Mouse (Mus musculus) gastrocnemius, adult 2 months (tissue): ENCODE data around the gene Cenpa. TPM values are rescaled to one million over a fixed set of nuclear protein-coding genes. Genes with fewer than 3 reads are reported as not detected.

Experiments used
- DNase-seq: peaks from one replicate; pipeline ENCODE4 v3.0.0; 2022
- H3K27ac ChIP-seq: fragments of 200-600 bp; 2 replicates; pipeline ENCODE4 v1.8.1; 2022; ENCODE audit warnings: mild to moderate bottlenecking
- H3K4me3 ChIP-seq: fragments of 200-600 bp; 2 replicates; pipeline ENCODE4 v1.8.1; 2022; ENCODE audit warnings: mild to moderate bottlenecking, moderate library complexity
- CTCF ChIP-seq: fragments of 200-600 bp; IDR thresholded peaks from 2 replicates; pipeline ENCODE4 v1.8.1; 2022; ENCODE audit warnings: antibody characterized with exemption, mild to moderate bottlenecking, moderate library complexity
- intact Hi-C: fragments of 180-260 bp; cut with DNase I; formaldehyde crosslinking; loops from one replicate; pipeline ENCODE4 v1.15.1; 2025
- long read RNA-seq, 2 experiments: library from polyadenylated mRNA; stranded (forward); transcript quantifications; one replicate each; pipeline ENCODE4 v2.0.0; 2021
- total RNA-seq, 2 experiments: library from RNA; stranded (reverse); gene quantifications; 2 replicates each; pipeline ENCODE4 v1.2.3; 2021

Cenpa gene
- total RNA-seq = 1 to 10 TPM; 1.2 to 3.6 TPM
- long read RNA-seq, experiment 1, partial matches to known transcripts = 0 of 4 reads
- long read RNA-seq, experiment 1, other reads (novel, unspliced or antisense) = 1 of 4 reads
- long read RNA-seq, experiment 2, partial matches to known transcripts = 0 of 3 reads
- long read RNA-seq, experiment 2, other reads (novel, unspliced or antisense) = 1 of 3 reads

- TF ChIP-seq CTCF = no peak
- Histone ChIP-seq H3K27ac (peak within 1 kb of the TSS; percentile 98), H3K4me3 (peak within 1 kb of the TSS; percentile 89)
- peak; percentile 88 for DNase-seq
- intact Hi-C loops = no loop called here
Measured at GRCm38 (mm10) chr5:30666391-30667195, at the start of gene Cenpa. Cenpa (plus strand) TSS chr5:30666777.

GRCm38 (mm10) chr5:30617357-30617756, 49.2 kb upstream of the Cenpa start:
- H3K27ac ChIP-seq = no peak overlapping the region

GRCm38 (mm10) chr5:30617851-30618250, 48.7 kb upstream of the Cenpa start:
- intact Hi-C loops = no loop called here
- H3K27ac ChIP-seq = no peak overlapping the region
- TF ChIP-seq CTCF = no peak
- DNase-seq = peak; percentile 31
- H3K4me3 ChIP-seq = no peak overlapping the region

More at GRCm38 (mm10) chr5:30617357-30617756, 49.2 kb upstream of the Cenpa start:
- no peak for TF ChIP-seq CTCF
- DNase-seq = no peak
- H3K4me3 ChIP-seq = no peak overlapping the region
- intact Hi-C loops = no loop called here

- no peak overlapping the region for H3K27ac ChIP-seq
- DNase-seq = no peak
- intact Hi-C loops = no loop called here
- H3K4me3 ChIP-seq = no peak overlapping the region
- no peak for TF ChIP-seq CTCF
Measured at GRCm38 (mm10) chr5:30618376-30619003, 48.1 kb upstream of the Cenpa start.

- intact Hi-C loops = no loop called here
- no peak overlapping the region for H3K4me3 ChIP-seq
- TF ChIP-seq CTCF = no peak
- DNase-seq = no peak
- H3K27ac ChIP-seq = no peak overlapping the region
Measured at GRCm38 (mm10) chr5:30619211-30619610, 47.4 kb upstream of the Cenpa start.

GRCm38 (mm10) chr5:30620567-30620966, 46.0 kb upstream of the Cenpa start:
- H3K27ac ChIP-seq = no peak overlapping the region
- H3K4me3 ChIP-seq = no peak overlapping the region
- no peak for TF ChIP-seq CTCF
- intact Hi-C loops = no loop called here
- no peak for DNase-seq

- Histone ChIP-seq H3K27ac (no peak overlapping the region), H3K4me3 (no peak overlapping the region)
- no peak for DNase-seq
- no peak for TF ChIP-seq CTCF
- intact Hi-C loops = no loop called here
Measured at GRCm38 (mm10) chr5:30621211-30621790, 45.3 kb upstream of the Cenpa start.

GRCm38 (mm10) chr5:30621844-30622176, 44.8 kb upstream of the Cenpa start:
- DNase-seq = no peak
- H3K27ac ChIP-seq = no peak overlapping the region
- peak overlapping the region; percentile 60 for H3K4me3 ChIP-seq
- intact Hi-C loops = no loop called here
- no peak for TF ChIP-seq CTCF

- intact Hi-C loops = no loop called here
- no peak for TF ChIP-seq CTCF
- no peak for DNase-seq
- no peak overlapping the region for H3K27ac ChIP-seq
- peak overlapping the region; percentile 60 for H3K4me3 ChIP-seq
Measured at GRCm38 (mm10) chr5:30622177-30622840, 44.3 kb upstream of the Cenpa start.

GRCm38 (mm10) chr5:30622841-30623185, 43.8 kb upstream of the Cenpa start:
- intact Hi-C loops = no loop called here
- no peak overlapping the region for H3K27ac ChIP-seq
- no peak for TF ChIP-seq CTCF
- peak overlapping the region; percentile 60 for H3K4me3 ChIP-seq
- DNase-seq = no peak

GRCm38 (mm10) chr5:30623380-30623779, 43.2 kb upstream of the Cenpa start:
- no peak for DNase-seq
- TF ChIP-seq CTCF = no peak
- Histone ChIP-seq H3K4me3 (no peak overlapping the region), H3K27ac (no peak overlapping the region)
- intact Hi-C loops = no loop called here

- intact Hi-C loops = no loop called here
- no peak overlapping the region for H3K27ac ChIP-seq
- H3K4me3 ChIP-seq = no peak overlapping the region
- DNase-seq = no peak
- no peak for TF ChIP-seq CTCF
Measured at GRCm38 (mm10) chr5:30624311-30624710, 42.3 kb upstream of the Cenpa start.

GRCm38 (mm10) chr5:30624908-30625307, 41.7 kb upstream of the Cenpa start:
- H3K27ac ChIP-seq = no peak overlapping the region
- no peak for DNase-seq
- H3K4me3 ChIP-seq = no peak overlapping the region
- intact Hi-C loops = no loop called here
- TF ChIP-seq CTCF = no peak
